Mouse (Mus musculus) megakaryocyte, embryonic 14.5 days (primary cell): ENCODE measurements around the gene Kcnab1.

Experiments
- FLI1 ChIP-seq: IDR thresholded peaks from 2 replicates; pipeline ENCODE4 v1.6.1; 2012; ENCODE audit warnings: low read length, inconsistent platforms, mixed read lengths
- GATA1 ChIP-seq: IDR thresholded peaks from 3 replicates; pipeline ENCODE4 v1.6.1; 2012; ENCODE audit warnings: mixed read lengths, low read length, inconsistent platforms, borderline replicate concordance

DNA sequence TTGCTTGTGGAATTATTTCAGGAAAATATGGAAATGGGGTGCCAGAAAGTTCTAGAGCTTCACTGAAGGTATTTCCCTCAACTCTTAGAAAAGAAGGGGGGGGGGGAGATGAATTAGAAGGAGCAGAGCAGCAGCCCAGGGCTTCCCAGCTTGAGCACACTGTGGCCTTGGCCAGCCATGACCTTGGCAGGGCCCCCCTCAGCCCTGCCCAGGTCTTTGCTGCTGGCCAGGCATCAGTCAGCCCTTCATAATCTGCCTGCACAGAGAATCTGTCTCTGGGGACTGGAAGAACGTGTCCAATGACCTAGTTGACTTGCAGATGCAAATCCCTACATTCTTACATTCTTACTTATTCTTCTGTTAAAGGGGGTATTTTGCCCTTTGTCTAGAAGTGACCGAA is 249.1 kb downstream of the Kcnab1 start:
- TF ChIP-seq GATA1 (no peak), FLI1 (no peak)
